Mouse (Mus musculus): ENCODE data around the gene Pak4.
"Not testable (repeated sequence)": the region's sequence is repeated elsewhere in the genome, so short reads cannot be mapped to it uniquely, and the experiment has no call there.

Gene Pak4

GRCm38 (mm10) chr7:28597642-28598446 is at the start of gene Pak4, which contains the start of gene Samd4b:
Pak4 (minus strand) TSS chr7:28598185.
Samd4b (minus strand) TSS chr7:28598144.
- peak; percentile 100 for DNase-seq

GRCm38 (mm10) chr7:28647016-28647415 is 49.0 kb upstream of the Pak4 start:
- DNase-seq: no peak

- DNase-seq: no peak
Observed at GRCm38 (mm10) chr7:28645947-28646475, 48.0 kb upstream of the Pak4 start.

GRCm38 (mm10) chr7:28645366-28645765 is 47.4 kb upstream of the Pak4 start:
- no peak for DNase-seq

GRCm38 (mm10) chr7:28641546-28641945 is 43.6 kb upstream of the Pak4 start:
- no peak for DNase-seq

- no peak for DNase-seq
Observed at GRCm38 (mm10) chr7:28637511-28637910, 39.5 kb upstream of the Pak4 start.

GRCm38 (mm10) chr7:28634128-28634527 is 36.1 kb upstream of the Pak4 start:
- DNase-seq: no peak

- DNase-seq: no peak
Observed at GRCm38 (mm10) chr7:28631073-28631472, 33.1 kb upstream of the Pak4 start, which contains the start of gene Acp7. Acp7 (minus strand) TSS chr7:28631332.

GRCm38 (mm10) chr7:28624791-28625190 is 26.8 kb upstream of the Pak4 start:
- no peak for DNase-seq

GRCm38 (mm10) chr7:28619098-28619715 is 21.2 kb upstream of the Pak4 start:
- no peak for DNase-seq

- no peak for DNase-seq
Observed at GRCm38 (mm10) chr7:28605951-28606350, 8.0 kb upstream of the Pak4 start.

- DNase-seq: not testable (repeated sequence)
Observed at GRCm38 (mm10) chr7:28603788-28604187, 5.8 kb upstream of the Pak4 start.

- DNase-seq: no peak
Observed at GRCm38 (mm10) chr7:28603136-28603535, 5.2 kb upstream of the Pak4 start.

GRCm38 (mm10) chr7:28601668-28602067 is 3.7 kb upstream of the Pak4 start:
- peak; percentile 74 to 78 for DNase-seq

GRCm38 (mm10) chr7:28601029-28601428 is 3.0 kb upstream of the Pak4 start:
- DNase-seq: peak; percentile 83 to 85

- no peak for DNase-seq
Observed at GRCm38 (mm10) chr7:28598951-28599350, 966 bp upstream of the Pak4 start.

- DNase-seq: no peak
Observed at GRCm38 (mm10) chr7:28597277-28597570, 761 bp downstream of the Pak4 start.

GRCm38 (mm10) chr7:28596436-28597276 is 1.3 kb downstream of the Pak4 start:
- peak; percentile 68 to 80 for DNase-seq

- DNase-seq: peak in 1 of 2 experiments; percentile 28
Observed at GRCm38 (mm10) chr7:28595751-28596435, 2.1 kb downstream of the Pak4 start.

GRCm38 (mm10) chr7:28593206-28594111 is 4.5 kb downstream of the Pak4 start:
- DNase-seq: peak; percentile 54 to 68

- DNase-seq: no peak
Observed at GRCm38 (mm10) chr7:28591862-28592261, 6.1 kb downstream of the Pak4 start.
